Mouse (Mus musculus) heart, postnatal 10 days (tissue): ENCODE data around the gene Shld1. TPM values are rescaled to one million over a fixed set of nuclear protein-coding genes. Genes with fewer than 3 reads are reported as not detected.

Experiments
- DNase-seq, 2 experiments: peaks; one replicate each; pipeline ENCODE4 v3.0.0; 2021
- intact Hi-C: fragments of 180-260 bp; cut with DNase I; formaldehyde crosslinking; loops from one replicate; pipeline ENCODE4 v1.15.1; 2025
- total RNA-seq, 2 experiments: library from RNA; stranded (reverse); gene quantifications; 2 replicates each; pipeline ENCODE4 v1.2.3; 2021

The Shld1 gene
- total RNA-seq, 2 experiments from 2014 or later: 8.7 to 18.3 TPM

- DNase-seq: peak; percentile 95 to 96
- intact Hi-C loops: no loop called here
Measured at GRCm38 (mm10) chr2:132781439-132782068, 94.8 kb downstream of the Shld1 start.

GRCm38 (mm10) chr2:132784039-132784438 is 97.3 kb downstream of the Shld1 start:
- DNase-seq: no peak
- intact Hi-C loops: no loop called here

- intact Hi-C loops: no loop called here
- DNase-seq: no peak
Measured at GRCm38 (mm10) chr2:132793441-132794203, 106.9 kb downstream of the Shld1 start.

- DNase-seq: no peak
- intact Hi-C loops: no loop called here
Measured at GRCm38 (mm10) chr2:132794204-132794586, 107.5 kb downstream of the Shld1 start.

Other genes starting within 250 kb of the Shld1 start
- gene Gpcpd1, start 99.2 kb upstream of the Shld1 start, total RNA-seq: 100 to 1,000 TPM; 118 to 190 TPM
- under 1 TPM; 0.42 to 0.50 TPM for gene Chgb, start 94.3 kb downstream of the Shld1 start, total RNA-seq
- 10 to 100 TPM; 11.2 to 13.6 TPM for gene Trmt6, start 129.1 kb downstream of the Shld1 start, total RNA-seq
- gene Mcm8, start 129.2 kb downstream of the Shld1 start, total RNA-seq: 1 to 10 TPM; 2.9 to 3.7 TPM
- gene Crls1, start 159.7 kb downstream of the Shld1 start, total RNA-seq: 10 to 100 TPM; 20.6 to 21.5 TPM
- 10 to 100 TPM in 1 of 2 experiments, 1 to 10 TPM in 1; 7.0 to 11.7 TPM for gene Lrrn4, start 194.0 kb downstream of the Shld1 start, total RNA-seq